Mouse (Mus musculus) cortical plate, adult 2 months (tissue): ENCODE results near the gene Aox3. TPM values are rescaled to one million over a fixed set of nuclear protein-coding genes. Genes with fewer than 3 reads are reported as not detected.
A peak's percentile ranks its signal among the peaks of the same experiment; 100 is the strongest.

Experiments used
- H3K27ac ChIP-seq: fragments of 200-500 bp; 2 replicates; pipeline ENCODE4 v1.5.1; 2012; ENCODE audit warnings: low read length, control low read depth, inconsistent platforms; ENCODE audit not compliant: insufficient read depth
- H3K4me1 ChIP-seq: fragments of 200-500 bp; 2 replicates; pipeline ENCODE4 v1.6.1; 2011; ENCODE audit warnings: low read length; ENCODE audit not compliant: control insufficient read depth, insufficient read depth
- H3K4me3 ChIP-seq: fragments of 200-500 bp; 2 replicates; pipeline ENCODE4 v1.5.1; 2011; ENCODE audit warnings: mild to moderate bottlenecking, low read length, control low read depth; ENCODE audit not compliant: insufficient read depth
- CTCF ChIP-seq: fragments of 200-500 bp; IDR thresholded peaks from 2 replicates; pipeline ENCODE4 v1.5.1; 2011; ENCODE audit warnings: mild to moderate bottlenecking, control low read depth, low read length; ENCODE audit not compliant: insufficient read depth; ENCODE audit errors: extremely low read depth
- POLR2A ChIP-seq: fragments of 200-500 bp; IDR thresholded peaks from 2 replicates; pipeline ENCODE4 v1.6.1; 2011; ENCODE audit warnings: mild to moderate bottlenecking, low read length, control low read depth; ENCODE audit not compliant: insufficient read depth; ENCODE audit errors: extremely low read depth
- polyA plus RNA-seq: library from polyadenylated mRNA; depleted of rRNA; stranded (reverse); fragments of >200 nt; gene quantifications from 2 replicates; pipeline ENCODE4 v1.2.3, GENCODE M21; 2012; rRNA removed

Gene Aox3
- polyA plus RNA-seq, result 1.2 and 1.4 TPM in 2 replicates

DNA sequence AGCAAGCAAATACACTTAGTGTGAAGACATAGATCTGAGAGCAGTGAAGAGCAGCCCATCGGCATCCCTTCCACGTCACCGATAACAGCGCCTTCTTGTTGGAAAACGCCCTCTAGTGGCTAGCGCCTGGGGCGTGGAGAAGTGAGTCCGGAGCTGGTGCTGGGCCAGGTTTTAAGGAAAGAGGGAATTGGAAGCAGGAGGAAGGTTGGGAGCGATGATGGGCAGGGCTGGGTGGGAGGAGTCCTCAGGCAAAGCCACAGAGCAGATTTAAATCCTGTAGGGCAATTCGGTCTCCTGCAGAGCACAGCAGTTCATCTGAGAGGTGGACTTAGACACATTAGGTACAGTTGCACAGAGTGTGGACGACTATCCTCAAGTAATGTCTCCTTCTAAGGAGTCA lies at the start of gene Aox3:
Gene Aox3 (plus strand): TSS at position 251 of the 400 bp plus-strand sequence.
- no peak within 1 kb of the TSS; the same call in 1 of the 2 replicates for H3K4me3 ChIP-seq
- peak; percentile 76 for TF ChIP-seq CTCF
- TF ChIP-seq POLR2A, result no peak

DNA sequence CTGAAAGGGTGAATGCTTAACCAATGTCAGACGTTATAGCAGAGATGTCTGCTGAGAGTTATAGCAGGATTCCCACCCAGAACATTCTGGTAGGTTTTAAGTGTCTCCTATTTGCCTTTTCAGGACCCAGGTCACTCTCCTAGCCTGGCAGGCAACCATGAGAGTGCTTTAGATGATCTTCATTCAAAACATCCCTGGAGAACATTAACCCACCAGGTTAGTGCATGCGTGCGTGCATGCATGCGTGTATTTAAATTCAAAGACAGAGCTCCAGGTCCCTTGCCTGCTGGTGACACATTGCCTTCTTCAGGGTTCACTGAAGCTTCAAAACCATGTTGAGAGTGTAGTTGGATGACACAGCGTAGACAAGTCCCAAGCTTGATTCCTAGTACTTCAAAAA lies 47.8 kb upstream of the Aox3 start:
- Histone ChIP-seq H3K4me1 (no peaks in the 10 kb centered on the region; the same call in 1 of the 2 replicates), H3K4me3 (no peak overlapping the region), H3K27ac (no peak overlapping the region)
- TF ChIP-seq CTCF (no peak), POLR2A (no peak)

More for the DNA sequence above, at the start of gene Aox3:
- no peak within 1 kb of the TSS for H3K27ac ChIP-seq
- no peaks in the 10 kb centered on the region for H3K4me1 ChIP-seq

DNA sequence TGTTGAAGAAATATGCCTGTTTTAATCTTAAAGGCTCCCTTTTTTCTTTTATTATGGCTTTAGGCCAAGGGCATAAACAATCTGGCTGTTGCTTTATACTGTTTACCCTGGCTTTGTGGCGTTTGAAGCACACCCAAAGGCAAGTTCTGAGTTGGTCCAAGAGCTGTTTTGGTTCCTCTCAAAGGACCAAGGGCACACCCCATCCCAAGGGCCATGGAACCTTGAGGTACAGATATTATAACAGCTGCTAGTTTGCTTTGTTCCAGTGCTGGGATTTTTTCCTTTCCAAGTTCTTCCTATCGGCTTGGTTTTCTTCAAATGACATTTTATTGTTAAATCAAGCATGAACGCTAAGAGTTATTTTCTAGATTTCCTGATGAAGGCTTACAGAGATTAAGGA lies 47.3 kb upstream of the Aox3 start:
- Histone ChIP-seq H3K4me1 (no peaks in the 10 kb centered on the region; the same call in 1 of the 2 replicates), H3K27ac (no peak overlapping the region), H3K4me3 (no peak overlapping the region)
- no peak for TF ChIP-seq POLR2A
- TF ChIP-seq CTCF, result no peak

DNA sequence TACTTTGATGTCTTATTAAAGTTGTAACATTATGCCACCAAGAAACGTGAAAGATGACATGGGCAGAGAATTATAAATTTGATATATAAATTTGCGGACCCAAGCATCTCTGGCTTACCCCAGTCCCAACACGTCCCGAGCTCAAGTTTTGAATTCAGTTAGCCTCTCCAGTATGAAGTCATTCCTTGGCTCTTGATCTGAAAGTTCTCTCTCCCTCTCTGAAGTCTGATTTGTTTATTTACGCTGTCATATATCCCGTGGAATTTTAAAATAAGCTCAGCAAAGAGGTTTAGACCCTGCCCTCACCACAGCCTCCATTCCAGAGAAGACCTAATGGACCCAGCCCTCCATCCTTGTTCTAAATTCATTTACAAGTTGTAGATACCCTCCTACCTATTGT lies 43.7 kb upstream of the Aox3 start:
- TF ChIP-seq CTCF (no peak), POLR2A (no peak)
- H3K4me1 ChIP-seq, result no peaks in the 10 kb centered on the region; the same call in 1 of the 2 replicates
- H3K4me3 ChIP-seq, result no peak overlapping the region
- H3K27ac ChIP-seq, result no peak overlapping the region

DNA sequence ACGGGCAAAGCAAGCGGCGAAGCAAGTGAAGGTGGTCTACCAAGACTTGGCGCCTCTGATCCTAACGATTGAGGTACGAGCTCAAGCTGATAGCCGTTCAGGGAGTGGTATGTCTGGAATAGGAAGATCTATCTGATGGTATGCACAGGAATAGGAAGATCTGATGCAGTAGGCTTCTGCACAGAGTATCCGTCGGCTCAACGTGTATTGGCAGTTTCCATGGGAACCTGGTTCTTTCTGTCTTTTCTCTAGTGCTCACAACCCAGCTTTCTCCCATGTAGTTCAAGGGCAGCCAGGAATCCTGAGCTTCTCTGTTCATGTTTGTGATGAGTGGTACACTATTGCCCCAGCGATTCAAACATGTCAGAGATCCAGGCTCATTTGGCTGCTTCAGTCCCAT lies 42.8 kb upstream of the Aox3 start:
- TF ChIP-seq CTCF, result no peak
- no peak for TF ChIP-seq POLR2A
- Histone ChIP-seq H3K27ac (no peak overlapping the region), H3K4me1 (no peaks in the 10 kb centered on the region; the same call in 1 of the 2 replicates), H3K4me3 (no peak overlapping the region)

DNA sequence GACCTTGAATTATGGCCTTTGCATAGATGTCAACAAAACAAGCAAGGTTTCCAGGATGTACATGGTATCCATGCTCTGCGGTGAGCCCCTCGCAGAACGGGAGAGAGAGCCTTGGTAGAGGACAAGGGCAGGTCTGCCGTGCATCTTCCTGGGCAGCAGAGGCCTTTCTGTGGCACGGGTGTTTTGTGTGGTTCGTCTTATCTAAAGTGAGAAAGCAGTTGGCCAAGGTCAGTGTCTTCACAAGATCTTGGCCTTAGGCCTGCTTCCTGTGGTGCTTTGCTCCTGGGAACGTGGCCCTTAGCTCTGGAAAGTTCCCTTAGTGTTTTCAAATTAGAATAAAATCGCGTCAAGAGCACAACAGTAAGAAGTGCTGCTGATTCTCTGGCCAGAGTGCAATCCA lies 41.9 kb upstream of the Aox3 start:
- Histone ChIP-seq H3K4me3 (no peak overlapping the region), H3K4me1 (no peaks in the 10 kb centered on the region; the same call in 1 of the 2 replicates), H3K27ac (no peak overlapping the region)
- TF ChIP-seq POLR2A, result no peak
- no peak for TF ChIP-seq CTCF

DNA sequence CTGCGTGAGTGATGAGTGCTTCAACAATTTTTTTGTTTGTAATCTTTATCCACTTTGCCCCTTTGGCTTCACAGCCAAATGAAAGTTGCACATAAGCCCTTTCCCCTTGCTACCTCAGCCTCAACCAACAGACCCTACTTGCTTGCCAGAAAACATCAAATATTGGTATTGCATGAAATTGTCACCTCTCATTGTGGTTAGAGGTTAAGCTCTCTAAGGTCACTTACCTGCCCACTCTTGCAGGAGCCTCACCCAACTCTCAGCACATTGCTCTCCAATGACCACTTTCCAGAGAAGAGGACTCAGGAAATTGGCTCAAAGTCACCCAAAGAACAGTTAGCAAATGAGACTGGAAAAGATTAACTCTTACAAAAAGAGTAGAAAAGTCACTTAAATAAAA lies 41.4 kb upstream of the Aox3 start:
- no peak for TF ChIP-seq POLR2A
- no peak for TF ChIP-seq CTCF
- H3K4me1 ChIP-seq, result no peaks in the 10 kb centered on the region; the same call in 1 of the 2 replicates

DNA sequence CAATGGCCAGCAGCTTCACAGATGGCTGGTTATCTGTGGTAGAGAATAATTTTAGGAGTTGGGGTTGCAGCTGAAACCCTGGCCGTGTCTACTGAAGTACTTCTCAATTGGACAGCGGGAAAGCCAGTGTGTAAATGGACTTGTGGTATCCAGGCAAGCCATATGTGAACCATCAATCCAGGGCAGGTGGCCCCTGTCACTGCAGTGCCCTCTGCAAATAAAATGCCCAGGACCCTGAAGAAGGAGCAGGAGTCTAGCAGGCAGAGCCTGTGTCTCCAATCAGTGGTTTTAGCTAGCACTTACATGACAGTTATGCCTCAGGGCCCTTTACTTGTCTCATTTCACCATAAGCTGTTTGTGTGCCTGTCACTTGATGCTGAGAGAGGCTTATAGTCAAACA lies 40.5 kb upstream of the Aox3 start:
- no peak overlapping the region for H3K27ac ChIP-seq
- no peak overlapping the region for H3K4me3 ChIP-seq
- TF ChIP-seq CTCF, result no peak
- TF ChIP-seq POLR2A, result no peak
- H3K4me1 ChIP-seq, result no peaks in the 10 kb centered on the region; the same call in 1 of the 2 replicates

More for the DNA sequence above, 41.4 kb upstream of the Aox3 start:
- Histone ChIP-seq H3K4me3 (no peak overlapping the region), H3K27ac (no peak overlapping the region)

DNA sequence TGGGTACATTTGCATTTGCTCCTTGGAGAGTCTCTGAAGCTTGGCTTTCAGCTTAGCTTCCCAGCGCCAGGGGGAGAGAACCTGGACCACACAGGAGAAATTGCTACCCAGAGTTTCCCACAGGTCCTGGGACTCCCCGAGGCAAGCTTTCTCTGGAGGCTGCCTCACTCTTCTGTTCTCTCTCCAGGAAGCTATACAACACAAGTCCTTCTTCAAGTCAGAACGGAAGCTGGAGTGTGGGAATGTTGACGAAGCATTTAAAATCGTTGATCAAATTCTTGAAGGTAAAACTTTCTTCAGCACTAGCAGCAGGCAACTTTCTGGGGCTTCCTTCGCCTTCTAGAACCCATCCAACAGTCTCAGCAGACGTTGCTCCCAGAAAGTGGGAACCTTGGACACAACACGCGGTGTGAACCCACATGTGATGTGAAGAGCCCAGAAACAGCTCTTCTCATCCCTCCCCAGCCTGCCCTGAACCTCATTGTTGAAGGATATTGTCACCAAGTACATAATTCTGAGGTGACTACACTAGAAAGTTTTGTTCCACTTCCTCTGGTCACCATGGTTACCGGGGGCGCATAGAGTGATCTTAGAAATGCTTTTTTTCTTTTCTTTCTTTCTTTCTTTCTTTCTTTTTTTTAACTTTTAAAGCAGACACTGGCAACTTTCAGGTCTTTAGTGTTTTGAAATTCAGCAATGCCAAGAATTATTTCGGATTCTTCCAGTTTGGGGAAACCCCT lies 39.8 kb upstream of the Aox3 start:
- TF ChIP-seq POLR2A (no peak), CTCF (no peak)
- Histone ChIP-seq H3K27ac (no peak overlapping the region), H3K4me3 (no peak overlapping the region), H3K4me1 (no peaks in the 10 kb centered on the region; the same call in 1 of the 2 replicates)

DNA sequence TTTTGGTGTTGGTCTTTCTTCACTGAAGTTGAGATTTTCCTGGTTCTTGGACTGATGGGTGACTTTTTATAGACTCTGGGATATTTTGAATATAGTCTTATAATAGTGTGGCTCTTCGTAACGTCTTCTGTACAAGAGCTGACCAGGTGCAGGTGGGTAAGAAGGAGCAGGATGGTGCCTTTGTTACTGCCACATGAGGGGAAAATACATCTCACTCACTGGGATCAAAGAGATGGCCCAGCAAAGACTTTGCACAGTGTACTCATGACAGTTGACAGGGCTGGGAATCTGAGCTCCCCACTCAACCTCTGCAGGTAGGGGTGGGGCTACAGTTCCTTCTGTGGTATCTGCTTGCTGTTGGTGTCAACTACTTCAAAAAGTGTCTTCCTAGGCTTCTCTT lies 38.7 kb upstream of the Aox3 start:
- Histone ChIP-seq H3K27ac (no peak overlapping the region), H3K4me1 (no peaks in the 10 kb centered on the region; the same call in 1 of the 2 replicates), H3K4me3 (no peak overlapping the region)
- TF ChIP-seq CTCF (no peak), POLR2A (no peak)
